36 mouse cellular contexts compared by ENCODE assay signal in the genomic region with DNA sequence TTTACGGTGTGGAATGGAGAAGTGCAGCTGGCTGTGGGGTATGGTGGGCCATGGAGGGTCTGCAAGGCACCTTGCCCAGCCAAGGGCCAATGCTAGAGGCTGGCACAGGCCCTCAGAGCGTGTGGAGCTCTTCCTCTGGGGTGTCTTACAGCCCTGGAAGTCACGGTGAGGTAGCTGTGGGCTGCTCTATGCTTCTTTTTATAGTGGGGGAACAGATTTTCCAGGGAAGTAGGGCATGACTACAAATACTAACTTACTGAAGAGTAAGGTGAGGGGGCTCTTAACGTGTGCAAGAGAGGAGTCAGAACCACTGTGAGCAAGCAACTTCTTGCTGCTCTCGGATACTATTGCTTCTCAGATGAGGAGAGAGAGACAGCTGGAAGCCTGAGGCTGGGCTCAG. TPM values are rescaled to one million over a fixed set of nuclear protein-coding genes. Genes with fewer than 3 reads are reported as not detected.
"Had no signal": no experiment of that assay in that cellular context is flagged by ENCODE, and none has a peak within 500 bp of the region (broad histone marks: within the 10 kb centered on the region; RNA-seq: fewer than 3 reads in every experiment).

No protein-coding gene starts in this region.

- H3K9me3 ChIP-seq: heart, embryonic 12.5 days; heart, embryonic 13.5 days; heart, embryonic 15.5 days; hindbrain, embryonic 10.5 days; hindbrain, embryonic 12.5 days; hindbrain, embryonic 13.5 days; hindbrain, embryonic 15.5 days; intestine, embryonic 15.5 days; kidney, embryonic 15.5 days had no signal

- H3K4me2 ChIP-seq: heart, embryonic 11.5 days; heart, embryonic 12.5 days; heart, embryonic 13.5 days; heart, embryonic 15.5 days; hindbrain, embryonic 12.5 days; hindbrain, embryonic 13.5 days; hindbrain, embryonic 14.5 days; hindbrain, embryonic 15.5 days; intestine, embryonic 15.5 days; kidney, embryonic 15.5 days had no signal

- H3K4me3 ChIP-seq: heart, embryonic 12.5 days; heart, embryonic 13.5 days; heart, embryonic 15.5 days; hindbrain, embryonic 10.5 days; hindbrain, embryonic 12.5 days; hindbrain, embryonic 13.5 days; hindbrain, embryonic 15.5 days; intestine, embryonic 15.5 days; kidney, embryonic 15.5 days; layer of hippocampus, adult 2 months had no signal

- H3K27me3 ChIP-seq: heart, embryonic 12.5 days; heart, embryonic 13.5 days; heart, embryonic 15.5 days; hindbrain, embryonic 12.5 days; hindbrain, embryonic 13.5 days; hindbrain, embryonic 15.5 days; intestine, embryonic 15.5 days; kidney, embryonic 15.5 days had no signal

- H3K4me1 ChIP-seq: hindbrain, embryonic 15.5 days had no signal

- H3K9ac ChIP-seq: heart, embryonic 12.5 days; heart, embryonic 13.5 days; heart, embryonic 15.5 days; hindbrain, embryonic 12.5 days; hindbrain, embryonic 13.5 days; hindbrain, embryonic 14.5 days; hindbrain, embryonic 15.5 days; intestine, embryonic 15.5 days; kidney, embryonic 15.5 days had no signal

- DNase-seq: heart, postnatal 10 days; heart, postnatal 14 days; heart, postnatal 36 days; heart, postnatal 4 days; kidney, adult 11 months; kidney, adult 18-20 months; kidney, adult 2 months; kidney, adult 8-10 months; kidney, adult 9 months; kidney, postnatal 10 days; kidney, postnatal 14 days; kidney, postnatal 25 days; kidney, postnatal 36 days; kidney, postnatal 4 days; layer of hippocampus, adult 9-11 months; layer of hippocampus, postnatal 36 days had no signal

- ATAC-seq: hindbrain, embryonic 16.5 days; hindbrain, postnatal 0 days; inflammation-experienced regulatory T-cells, adult 6 months; intestine, embryonic 15.5 days; intestine, embryonic 16.5 days; intestine, postnatal 0 days had no signal

- H3K27ac ChIP-seq: heart, embryonic 13.5 days; heart, embryonic 15.5 days; hindbrain, embryonic 10.5 days; hindbrain, embryonic 12.5 days; hindbrain, embryonic 13.5 days; hindbrain, embryonic 14.5 days; hindbrain, embryonic 15.5 days; hindbrain, postnatal 0 days; intestine, embryonic 15.5 days; kidney, embryonic 15.5 days; kidney, postnatal 0 days; layer of hippocampus, adult 2 months had no signal

RNA-seq across cellular contexts. Expression of a gene that starts 50.5 kb away (rescaled TPM):
- total RNA-seq: hematopoietic stem cell, adult 5-6 weeks had no signal
- polyA plus RNA-seq: inflammation-experienced regulatory T-cells, adult 6 months had no signal

RNA-seq across cellular contexts. Expression of a gene that starts 58.4 kb away (rescaled TPM):
- polyA plus RNA-seq: heart, embryonic 14.5 days; heart, embryonic 15.5 days; inflammation-experienced regulatory T-cells, adult 6 months had no signal
